Comparison of ENCODE assay signal across 15 mouse cellular contexts in the genomic region with DNA sequence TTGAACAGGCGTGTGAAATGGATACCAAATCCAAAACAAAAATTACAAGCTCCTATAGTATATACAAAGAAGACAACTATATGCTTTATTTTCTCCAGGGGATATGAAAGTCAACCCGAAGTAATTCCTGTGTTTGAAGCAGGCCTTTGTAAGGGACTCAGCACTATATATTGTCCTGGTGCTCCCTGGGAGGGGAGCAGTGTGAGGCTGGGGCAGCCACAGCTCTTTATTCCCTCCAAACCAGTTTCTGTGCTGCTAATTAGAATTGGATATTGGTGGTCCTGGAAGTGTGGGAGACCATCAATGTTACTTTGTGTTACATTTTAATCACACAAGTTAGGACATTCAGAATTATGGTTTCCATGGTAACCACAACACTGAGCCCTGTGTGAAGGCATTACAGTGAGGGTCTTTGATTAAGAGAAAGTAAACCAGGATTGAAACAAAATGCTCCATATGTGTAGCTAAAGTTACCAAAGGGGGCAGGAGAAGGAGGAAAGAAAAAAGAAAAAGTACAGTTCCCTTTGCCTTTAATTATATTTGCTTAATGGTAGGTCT.
DNase-seq lines count a peak whose midpoint lies in the region; ATAC-seq lines count a peak whose summit lies in the region.
"Had no signal": no experiment of that assay in that cellular context is flagged by ENCODE, and none has a peak within 500 bp of the region (broad histone marks: within the 10 kb centered on the region; RNA-seq: fewer than 3 reads in every experiment).

No protein-coding gene starts in this region.

- ATAC-seq in hindbrain, embryonic 11.5 days (ENCODE audit: low FRiP score): peak; percentile 69
- peak; percentile 84 for ATAC-seq in forebrain, embryonic 16.5 days
- peak; percentile 80 for ATAC-seq in limb, embryonic 13.5 days (ENCODE audit: low FRiP score, low read depth)
- peak; percentile 67 for ATAC-seq in neural tube, embryonic 13.5 days (ENCODE audit: low read depth)
- ATAC-seq: liver, postnatal 0 days had no signal

- H3K4me1 ChIP-seq in hindbrain, embryonic 11.5 days (replicated peaks; ENCODE audit: control insufficient read depth, insufficient read depth, low read length): no peaks in the 10 kb centered on the region
- H3K4me1 ChIP-seq in hindbrain, embryonic 10.5 days (replicated peaks): peaks cover 5% of the 10 kb centered on the region
- H3K4me1 ChIP-seq in forebrain, embryonic 16.5 days (replicated peaks; ENCODE audit: control insufficient read depth, insufficient read depth, low read length): 0 out of 2 replicates have a peak, but pooled peaks cover 5% of the 10 kb centered on the region
- peaks cover 4% of the 10 kb centered on the region for H3K4me1 ChIP-seq in limb, embryonic 13.5 days
- peaks cover 15% of the 10 kb centered on the region for H3K4me1 ChIP-seq in neural tube, embryonic 13.5 days (replicated peaks)

- H3K4me2 ChIP-seq in hindbrain, embryonic 11.5 days (replicated peaks; ENCODE audit: low read depth, low read length): no peak overlapping the region
- H3K4me2 ChIP-seq in forebrain, embryonic 16.5 days (ENCODE audit: low read length): no peak overlapping the region
- H3K4me2 ChIP-seq in limb, embryonic 13.5 days (replicated peaks): no peak overlapping the region
- no peak overlapping the region for H3K4me2 ChIP-seq in neural tube, embryonic 13.5 days
- H3K4me2 ChIP-seq: embryonic facial prominence, embryonic 12.5 days had no signal

- no peak for DNase-seq in hindbrain, embryonic 11.5 days (ENCODE audit: low spot score)
- DNase-seq in hindbrain, embryonic 10.5 days (ENCODE audit: low spot score): no peak
- DNase-seq in urinary bladder, postnatal 25 days (ENCODE audit: low spot score): no peak
- DNase-seq in B cell, adult 2 months: no peak
- DNase-seq in heart, postnatal 25 days (ENCODE audit: low spot score): no peak
- DNase-seq: adrenal gland, adult 2 months; cerebellum, adult 9-11 months; liver, postnatal 0 days had no signal

- intact Hi-C loops in heart, postnatal 25 days (cut with DNase I): no loop called here

- no peaks in the 10 kb centered on the region for H3K27me3 ChIP-seq in hindbrain, embryonic 11.5 days (ENCODE audit: control insufficient read depth, insufficient read depth, low read length)
- H3K27me3 ChIP-seq in hindbrain, embryonic 10.5 days (ENCODE audit: insufficient read depth, poor library complexity, severe bottlenecking): no peaks in the 10 kb centered on the region
- no peaks in the 10 kb centered on the region for H3K27me3 ChIP-seq in forebrain, embryonic 16.5 days (replicated peaks; ENCODE audit: control insufficient read depth, insufficient read depth, low read length)
- no peaks in the 10 kb centered on the region for H3K27me3 ChIP-seq in limb, embryonic 13.5 days
- H3K27me3 ChIP-seq in neural tube, embryonic 13.5 days: no peaks in the 10 kb centered on the region
- H3K27me3 ChIP-seq: embryonic facial prominence, embryonic 12.5 days had no signal

- H3K36me3 ChIP-seq in hindbrain, embryonic 11.5 days (ENCODE audit: control insufficient read depth, insufficient read depth, low read length): no peaks in the 10 kb centered on the region
- no peaks in the 10 kb centered on the region for H3K36me3 ChIP-seq in hindbrain, embryonic 10.5 days
- no peaks in the 10 kb centered on the region for H3K36me3 ChIP-seq in forebrain, embryonic 16.5 days (ENCODE audit: control insufficient read depth, insufficient read depth)
- H3K36me3 ChIP-seq in limb, embryonic 13.5 days: no peaks in the 10 kb centered on the region
- H3K36me3 ChIP-seq in neural tube, embryonic 13.5 days: no peaks in the 10 kb centered on the region
- H3K36me3 ChIP-seq: embryonic facial prominence, embryonic 12.5 days had no signal

- no peak overlapping the region for H3K4me3 ChIP-seq in hindbrain, embryonic 11.5 days (ENCODE audit: low read depth, low read length)
- H3K4me3 ChIP-seq in hindbrain, embryonic 10.5 days: no peak overlapping the region
- no peak overlapping the region for H3K4me3 ChIP-seq in forebrain, embryonic 16.5 days (replicated peaks; ENCODE audit: low read length)
- no peak overlapping the region for H3K4me3 ChIP-seq in limb, embryonic 13.5 days
- no peak overlapping the region for H3K4me3 ChIP-seq in neural tube, embryonic 13.5 days
- H3K4me3 ChIP-seq: embryonic facial prominence, embryonic 12.5 days; myocyte had no signal

- no peak overlapping the region for H3K9ac ChIP-seq in hindbrain, embryonic 11.5 days (ENCODE audit: low read depth, low read length)
- H3K9ac ChIP-seq in forebrain, embryonic 16.5 days (replicated peaks; ENCODE audit: low read depth, low read length): no peak overlapping the region
- no peak overlapping the region for H3K9ac ChIP-seq in limb, embryonic 13.5 days
- H3K9ac ChIP-seq in neural tube, embryonic 13.5 days: no peak overlapping the region
- H3K9ac ChIP-seq: embryonic facial prominence, embryonic 12.5 days; liver, postnatal 0 days had no signal

- H3K27ac ChIP-seq in hindbrain, embryonic 11.5 days (ENCODE audit: low read depth, low read length): no peak overlapping the region
- no peak overlapping the region for H3K27ac ChIP-seq in hindbrain, embryonic 10.5 days
- no peak overlapping the region for H3K27ac ChIP-seq in forebrain, embryonic 16.5 days (ENCODE audit: low read length)
- H3K27ac ChIP-seq in limb, embryonic 13.5 days: no peak overlapping the region
- no peak overlapping the region for H3K27ac ChIP-seq in neural tube, embryonic 13.5 days (replicated peaks)
- H3K27ac ChIP-seq: embryonic facial prominence, embryonic 12.5 days; kidney, postnatal 0 days; macrophage had no signal

- WGBS in hindbrain, embryonic 11.5 days: 61% methylated on average over 2 of the region's 2 CpGs
- 49% methylated on average over 2 of the region's 2 CpGs for WGBS in hindbrain, embryonic 10.5 days
- 22% methylated on average over 2 of the region's 2 CpGs for WGBS in forebrain, embryonic 16.5 days
- WGBS in limb, embryonic 13.5 days: 56% methylated on average over 2 of the region's 2 CpGs
- 43% methylated on average over 2 of the region's 2 CpGs for WGBS in neural tube, embryonic 13.5 days

- H3K9me3 ChIP-seq in hindbrain, embryonic 11.5 days (ENCODE audit: control insufficient read depth, low read length): no peaks in the 10 kb centered on the region
- no peaks in the 10 kb centered on the region for H3K9me3 ChIP-seq in hindbrain, embryonic 10.5 days
- no peaks in the 10 kb centered on the region for H3K9me3 ChIP-seq in forebrain, embryonic 16.5 days (ENCODE audit: control insufficient read depth, low read length)
- H3K9me3 ChIP-seq in limb, embryonic 13.5 days: no peaks in the 10 kb centered on the region
- H3K9me3 ChIP-seq in neural tube, embryonic 13.5 days: no peaks in the 10 kb centered on the region
- H3K9me3 ChIP-seq: embryonic facial prominence, embryonic 12.5 days had no signal
